Mouse (Mus musculus): ENCODE data around the gene Fgfr2. TPM values are rescaled to one million over a fixed set of nuclear protein-coding genes. Genes with fewer than 3 reads are reported as not detected.

Fgfr2 gene
- polyA plus RNA-seq, 1 experiment, result 52.3 TPM

GRCm38 (mm10) chr7:130664629-130665028 is 2458.5 kb downstream of the Fgfr2 start:
- DNase-seq (ENCODE audit: low read depth), result no peak
- TF ChIP-seq CTCF (IDR thresholded peaks at IDR 0.05; ENCODE audit: borderline replicate concordance, extremely low read depth, insufficient read depth, insufficient read length), result no peak
- no peak for TF ChIP-seq POLR2A (IDR thresholded peaks at IDR 0.05; ENCODE audit: borderline replicate concordance, extremely low read depth, insufficient read depth, insufficient read length, poor library complexity, severe bottlenecking)

DNA sequence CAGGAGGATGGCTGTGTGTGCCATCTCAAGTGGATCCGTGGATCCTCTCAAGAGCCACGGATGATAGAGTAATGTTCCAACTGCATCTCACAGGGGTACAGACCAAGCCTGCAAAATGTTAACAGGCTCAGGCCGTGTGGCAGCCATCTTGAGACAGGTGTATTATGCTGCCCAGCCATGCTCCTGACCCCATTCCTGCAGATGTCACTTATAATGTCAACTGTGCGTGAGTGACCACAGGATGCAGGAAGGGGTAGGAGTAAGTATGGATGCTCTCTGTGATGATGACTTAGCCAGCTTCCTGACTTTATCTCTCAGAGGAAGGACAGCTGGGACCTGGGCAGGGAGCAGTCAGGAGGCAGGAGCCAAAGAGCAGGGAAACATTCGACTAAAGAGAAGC is 2459.1 kb downstream of the Fgfr2 start:
- no peak for TF ChIP-seq CTCF (IDR thresholded peaks at IDR 0.05; ENCODE audit: borderline replicate concordance, extremely low read depth, insufficient read depth, insufficient read length)
- TF ChIP-seq POLR2A (IDR thresholded peaks at IDR 0.05; ENCODE audit: borderline replicate concordance, extremely low read depth, insufficient read depth, insufficient read length, poor library complexity, severe bottlenecking), result no peak
- no peak for DNase-seq (ENCODE audit: low read depth)

DNA sequence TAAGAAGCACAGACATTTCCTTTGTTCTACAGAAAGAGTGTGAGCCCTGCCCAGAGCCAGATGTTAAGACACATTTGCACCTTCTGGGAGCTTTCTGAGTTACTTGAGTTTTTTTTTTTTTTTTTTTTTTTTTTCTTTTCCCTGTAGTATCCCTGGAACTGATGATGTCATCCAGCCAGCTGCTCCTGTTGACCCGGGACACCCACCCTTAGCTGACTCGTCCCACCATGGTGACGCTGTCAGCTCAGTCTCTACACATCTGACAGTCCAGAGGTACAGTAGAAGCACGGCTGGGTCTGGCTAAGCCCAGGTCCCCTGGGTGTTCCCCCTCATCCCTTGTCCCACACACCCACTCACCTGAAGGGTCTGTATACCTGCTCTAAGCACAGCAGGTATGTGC is 2460.3 kb downstream of the Fgfr2 start:
- DNase-seq (ENCODE audit: low read depth), result no peak
- no peak for TF ChIP-seq POLR2A (IDR thresholded peaks at IDR 0.05; ENCODE audit: borderline replicate concordance, extremely low read depth, insufficient read depth, insufficient read length, poor library complexity, severe bottlenecking)
- TF ChIP-seq CTCF (IDR thresholded peaks at IDR 0.05; ENCODE audit: borderline replicate concordance, extremely low read depth, insufficient read depth, insufficient read length), result no peak

DNA sequence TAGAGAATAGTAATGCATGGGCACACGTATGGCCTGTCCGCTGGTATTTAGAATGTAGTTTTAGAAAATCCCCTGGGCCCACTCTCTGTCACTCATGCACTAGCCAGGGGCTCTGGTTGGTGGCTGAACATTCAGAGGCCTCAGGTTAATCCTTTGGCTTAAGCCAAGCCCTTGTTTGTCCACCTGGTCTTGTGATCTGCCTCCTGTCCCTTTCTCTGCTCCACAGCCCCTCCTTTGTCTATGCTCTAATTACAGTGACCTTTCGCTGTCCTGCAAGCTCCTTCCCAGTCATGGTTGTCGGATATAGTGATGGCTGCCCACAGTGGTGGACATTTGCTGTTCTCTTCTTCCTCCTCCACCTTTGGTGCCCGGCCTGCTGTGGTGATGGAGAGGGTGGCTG is 2460.9 kb downstream of the Fgfr2 start:
- no peak for TF ChIP-seq POLR2A (IDR thresholded peaks at IDR 0.05; ENCODE audit: borderline replicate concordance, extremely low read depth, insufficient read depth, insufficient read length, poor library complexity, severe bottlenecking)
- no peak for TF ChIP-seq CTCF (IDR thresholded peaks at IDR 0.05; ENCODE audit: borderline replicate concordance, extremely low read depth, insufficient read depth, insufficient read length)
- DNase-seq (ENCODE audit: low read depth), result no peak

- TF ChIP-seq POLR2A (IDR thresholded peaks at IDR 0.05; ENCODE audit: borderline replicate concordance, extremely low read depth, insufficient read depth, insufficient read length, poor library complexity, severe bottlenecking), result no peak
- no peak for TF ChIP-seq CTCF (IDR thresholded peaks at IDR 0.05; ENCODE audit: borderline replicate concordance, extremely low read depth, insufficient read depth, insufficient read length)
- no peak for DNase-seq (ENCODE audit: low read depth)
Observed at GRCm38 (mm10) chr7:130659129-130659528, 2464.0 kb downstream of the Fgfr2 start.

- DNase-seq (ENCODE audit: low read depth), result no peak
- TF ChIP-seq CTCF (IDR thresholded peaks at IDR 0.05; ENCODE audit: borderline replicate concordance, extremely low read depth, insufficient read depth, insufficient read length) (no peak), POLR2A (IDR thresholded peaks at IDR 0.05; ENCODE audit: borderline replicate concordance, extremely low read depth, insufficient read depth, insufficient read length, poor library complexity, severe bottlenecking) (no peak)
Observed at GRCm38 (mm10) chr7:130657751-130658150, 2465.4 kb downstream of the Fgfr2 start.

DNA sequence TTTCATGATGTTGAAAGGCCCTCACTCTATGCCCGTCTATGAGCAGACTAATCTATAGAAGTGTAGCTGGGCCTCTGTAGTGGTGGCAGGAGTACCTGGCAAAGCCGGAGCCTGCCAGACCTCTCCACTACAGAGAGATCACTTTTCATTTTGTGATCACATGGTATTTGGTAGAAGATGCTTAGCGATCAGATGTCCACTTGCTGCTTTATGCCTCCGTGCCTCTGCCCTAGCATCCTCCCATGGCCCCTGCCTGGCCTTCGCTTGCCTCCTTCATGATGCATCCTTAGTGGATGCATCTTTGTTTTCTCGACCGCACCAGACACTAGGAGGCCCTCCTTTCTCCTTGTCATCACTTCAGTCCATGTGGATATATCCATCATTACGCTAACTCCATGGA is 2466.2 kb downstream of the Fgfr2 start:
- no peak for DNase-seq (ENCODE audit: low read depth)
- no peak for TF ChIP-seq CTCF (IDR thresholded peaks at IDR 0.05; ENCODE audit: borderline replicate concordance, extremely low read depth, insufficient read depth, insufficient read length)

DNA sequence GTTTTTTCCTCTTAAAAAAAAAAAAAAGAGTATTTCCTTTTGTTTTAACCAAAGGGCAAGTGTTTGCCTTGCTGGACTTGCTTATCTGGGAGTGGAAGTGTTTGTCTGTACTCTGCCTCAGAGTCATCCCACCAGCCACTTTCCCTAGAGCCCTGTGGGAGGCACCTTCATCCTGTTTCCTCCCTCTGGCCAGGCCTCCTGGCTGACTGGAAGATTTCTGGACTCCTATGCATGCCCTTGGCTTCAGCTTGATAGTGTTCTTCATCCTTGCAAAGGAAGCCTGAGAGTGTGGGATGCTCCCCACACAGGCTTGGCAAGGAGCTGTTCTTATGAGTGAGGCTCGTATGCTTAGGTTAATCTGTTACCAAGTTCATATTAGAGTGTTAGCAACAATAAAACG is 2468.6 kb downstream of the Fgfr2 start:
- TF ChIP-seq POLR2A (IDR thresholded peaks at IDR 0.05; ENCODE audit: borderline replicate concordance, extremely low read depth, insufficient read depth, insufficient read length, poor library complexity, severe bottlenecking) (no peak), CTCF (IDR thresholded peaks at IDR 0.05; ENCODE audit: borderline replicate concordance, extremely low read depth, insufficient read depth, insufficient read length) (no peak)
- DNase-seq (ENCODE audit: low read depth), result no peak

DNA sequence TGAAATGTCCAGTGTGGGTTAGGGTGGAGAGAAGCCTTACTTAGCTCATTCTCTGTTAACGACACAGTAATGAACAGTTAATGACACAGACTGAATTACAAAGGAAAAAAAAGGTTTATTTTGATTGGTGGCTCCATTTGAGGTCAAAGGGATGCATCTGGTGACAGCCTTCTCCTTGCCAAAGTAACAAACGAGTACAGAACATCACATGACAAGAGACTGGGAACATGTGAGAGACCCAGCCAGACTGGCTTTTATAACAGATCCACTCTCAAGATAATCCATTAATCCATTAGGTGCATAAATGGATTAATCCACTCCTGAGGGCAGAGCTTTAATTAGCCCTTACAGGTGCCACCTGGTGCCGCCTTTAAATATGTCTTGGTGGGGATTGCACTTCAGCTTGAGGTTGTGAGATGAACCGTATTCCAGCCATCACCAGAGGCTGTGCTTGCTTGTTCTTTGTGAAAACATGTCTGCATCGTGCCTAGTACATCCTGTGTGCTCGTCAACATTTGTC is 2470.1 kb downstream of the Fgfr2 start:
- DNase-seq (ENCODE audit: low read depth), result peak; percentile 47
- TF ChIP-seq CTCF (IDR thresholded peaks at IDR 0.05; ENCODE audit: borderline replicate concordance, extremely low read depth, insufficient read depth, insufficient read length) (no peak), POLR2A (IDR thresholded peaks at IDR 0.05; ENCODE audit: borderline replicate concordance, extremely low read depth, insufficient read depth, insufficient read length, poor library complexity, severe bottlenecking) (no peak)

DNA sequence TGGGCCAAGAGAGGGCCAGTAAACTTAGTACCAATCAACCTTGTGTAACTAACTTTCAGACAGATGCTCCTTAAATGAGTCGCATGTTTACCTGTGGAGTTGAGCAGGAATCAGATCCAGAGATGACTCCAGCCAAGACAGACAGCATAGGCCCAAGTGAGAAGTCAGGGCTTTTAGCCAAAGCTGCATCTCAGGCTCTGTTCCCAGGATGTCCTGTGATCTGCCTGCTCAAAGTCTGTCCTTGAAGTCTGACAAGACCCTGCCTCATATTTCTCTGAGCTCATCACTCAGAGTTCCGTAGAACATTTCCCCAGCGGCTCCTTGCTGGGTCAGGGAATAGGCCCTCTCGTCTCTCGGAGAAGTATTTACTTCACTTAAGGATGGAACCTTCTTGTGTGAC is 2472.5 kb downstream of the Fgfr2 start:
- TF ChIP-seq POLR2A (IDR thresholded peaks at IDR 0.05; ENCODE audit: borderline replicate concordance, extremely low read depth, insufficient read depth, insufficient read length, poor library complexity, severe bottlenecking) (no peak), CTCF (IDR thresholded peaks at IDR 0.05; ENCODE audit: borderline replicate concordance, extremely low read depth, insufficient read depth, insufficient read length) (no peak)
- DNase-seq (ENCODE audit: low read depth), result no peak

- DNase-seq (ENCODE audit: low read depth), result peak; percentile 41
- TF ChIP-seq CTCF (IDR thresholded peaks at IDR 0.05; ENCODE audit: borderline replicate concordance, extremely low read depth, insufficient read depth, insufficient read length), result no peak
Observed at GRCm38 (mm10) chr7:130649257-130649656, 2473.9 kb downstream of the Fgfr2 start.

- no peak for DNase-seq (ENCODE audit: low read depth)
- TF ChIP-seq CTCF (IDR thresholded peaks at IDR 0.05; ENCODE audit: borderline replicate concordance, extremely low read depth, insufficient read depth, insufficient read length) (no peak), POLR2A (IDR thresholded peaks at IDR 0.05; ENCODE audit: borderline replicate concordance, extremely low read depth, insufficient read depth, insufficient read length, poor library complexity, severe bottlenecking) (no peak)
Observed at GRCm38 (mm10) chr7:130648061-130648460, 2475.1 kb downstream of the Fgfr2 start.

DNA sequence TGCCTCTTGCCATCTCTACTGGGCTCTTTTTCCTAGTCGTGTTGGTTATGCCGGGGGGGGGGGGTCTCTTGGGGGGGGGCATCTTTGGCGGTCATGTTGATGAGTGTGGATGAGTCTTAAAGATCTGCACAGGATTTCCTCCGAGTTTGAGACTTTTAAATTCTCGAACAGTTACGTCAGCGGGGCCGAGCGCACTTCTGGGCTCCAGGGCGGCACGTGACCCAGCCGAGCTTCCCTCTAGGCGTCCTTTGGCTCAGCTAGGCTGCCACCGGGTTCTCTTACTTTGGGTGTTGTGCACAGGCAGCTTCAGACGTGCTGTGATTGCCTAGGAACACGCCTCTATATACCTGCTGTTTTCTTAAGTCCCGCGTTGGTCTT is 2476.4 kb downstream of the Fgfr2 start:
- TF ChIP-seq CTCF (IDR thresholded peaks at IDR 0.05; ENCODE audit: borderline replicate concordance, extremely low read depth, insufficient read depth, insufficient read length), result no peak
- TF ChIP-seq POLR2A (IDR thresholded peaks at IDR 0.05; ENCODE audit: borderline replicate concordance, extremely low read depth, insufficient read depth, insufficient read length, poor library complexity, severe bottlenecking), result no peak
- DNase-seq (ENCODE audit: low read depth), result peak; percentile 78

All from brain, embryonic 14.5 days (tissue).